Mouse (Mus musculus): ENCODE measurements at regions not wholly inside any gene's neighbourhood (a gene's known extent, or its start where the extent isn't known, plus 50 kb on each side); places are given as distances from the start of the nearest gene placed in this dataset.

- TF ChIP-seq CTCF (IDR thresholded peaks at IDR 0.05; ENCODE audit: low read depth), result no peak
- TF ChIP-seq EP300 (optimal IDR thresholded peaks at IDR 0.05), result no peak
Observed at GRCm38 (mm10) chr7:119379935-119380334, 79.2 kb downstream of the Gp2 start.

Measured in stomach, postnatal 0 days (tissue).